Mouse (Mus musculus) brain, embryonic 14.5 days (tissue): ENCODE results near the gene Hipk2.

Experiments used
- CTCF ChIP-seq: fragments of 200-500 bp; IDR thresholded peaks from 2 replicates; pipeline ENCODE4 v1.5.1; 2012; ENCODE audit warnings: inconsistent platforms, mild to moderate bottlenecking, moderate library complexity, borderline replicate concordance; ENCODE audit not compliant: insufficient read depth, insufficient read length; ENCODE audit errors: extremely low read depth
- POLR2A ChIP-seq: fragments of 200-500 bp; IDR thresholded peaks from 2 replicates; pipeline ENCODE4 v1.6.1; 2012; ENCODE audit warnings: mild to moderate bottlenecking, inconsistent platforms, borderline replicate concordance; ENCODE audit not compliant: poor library complexity, insufficient read depth, insufficient read length, severe bottlenecking; ENCODE audit errors: extremely low read depth

- no peak for TF ChIP-seq CTCF
- TF ChIP-seq POLR2A, result no peak
Measured at GRCm38 (mm10) chr6:38835217-38835616, 40.7 kb downstream of the Hipk2 start.
